Mouse (Mus musculus): ENCODE results near the gene Srsf9.

The Srsf9 gene

DNA sequence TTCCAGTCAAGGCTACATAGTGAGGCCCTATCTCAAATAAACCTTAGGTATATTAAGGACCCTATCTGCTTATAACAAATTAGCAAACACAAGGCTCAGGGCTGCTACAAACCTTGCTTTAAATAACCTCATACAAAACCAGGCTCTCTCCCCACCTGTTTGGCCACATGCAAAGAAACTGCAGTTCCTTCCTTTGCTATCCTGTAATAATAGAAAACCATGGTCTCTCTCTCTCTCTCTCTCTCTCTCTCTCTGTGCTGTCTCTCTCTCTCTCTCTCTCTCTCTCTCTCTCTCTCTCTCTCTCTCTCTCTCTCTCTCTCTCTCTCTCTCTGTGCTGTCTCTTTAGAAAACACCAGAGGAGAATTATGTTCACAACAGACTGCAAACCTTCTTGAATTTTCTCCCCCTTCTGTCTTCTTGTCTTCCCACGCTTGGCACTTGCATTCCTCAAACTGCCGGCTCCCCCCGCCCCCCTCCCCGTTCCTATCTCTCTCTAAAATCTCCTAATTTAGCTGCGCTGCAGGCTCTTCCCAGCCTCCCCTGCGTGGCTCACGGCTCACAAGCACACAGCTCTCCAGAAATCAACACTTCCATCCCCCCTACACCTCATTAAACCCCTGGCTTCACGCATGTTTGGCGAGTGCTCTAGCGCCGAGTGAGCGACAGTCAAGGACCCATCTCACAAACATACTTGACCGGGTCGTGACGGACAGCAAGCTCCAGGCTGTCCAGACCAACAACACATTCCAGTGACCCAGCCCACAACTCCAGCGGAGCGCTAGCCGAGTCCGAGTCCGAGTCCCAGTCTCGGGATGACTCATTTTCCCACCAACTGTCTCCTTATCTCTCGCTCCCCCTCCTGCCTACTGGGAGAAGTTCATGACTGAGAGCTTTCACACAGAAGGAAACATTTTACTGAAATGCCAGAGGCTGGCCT lies 7.7 kb upstream of the Srsf9 start:
- in situ Hi-C loops (cut with MboI, MseI): no loop called here

DNA sequence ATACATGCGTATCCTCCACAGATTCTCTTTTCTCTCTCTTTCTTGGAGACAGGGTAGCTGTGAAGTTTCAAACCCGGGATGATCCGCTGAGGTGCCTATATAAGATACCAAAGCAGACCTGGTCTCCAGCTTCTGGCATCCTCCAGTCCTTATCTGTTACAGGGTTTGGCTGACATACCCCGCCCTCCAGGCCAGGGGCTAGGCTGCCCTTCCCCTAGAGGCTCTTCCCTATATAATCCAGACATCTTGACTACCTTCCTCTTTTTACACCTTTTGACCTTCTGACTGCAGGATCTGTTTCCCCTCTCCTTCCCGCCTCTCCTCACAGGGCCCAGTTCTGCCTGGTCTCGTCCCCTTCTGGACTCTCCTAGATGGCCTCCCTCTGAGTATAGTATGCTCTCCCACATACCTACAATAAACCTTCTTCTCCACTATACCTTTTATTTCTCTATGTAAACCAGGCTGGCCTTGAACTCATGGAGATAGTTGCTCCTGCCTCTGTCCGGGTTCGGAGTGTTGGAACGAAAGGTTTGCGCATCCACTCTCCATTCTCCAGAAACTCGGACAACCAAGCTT lies 633 bp upstream of the Srsf9 start:
- in situ Hi-C loops (cut with MboI, MseI): no loop called here

DNA sequence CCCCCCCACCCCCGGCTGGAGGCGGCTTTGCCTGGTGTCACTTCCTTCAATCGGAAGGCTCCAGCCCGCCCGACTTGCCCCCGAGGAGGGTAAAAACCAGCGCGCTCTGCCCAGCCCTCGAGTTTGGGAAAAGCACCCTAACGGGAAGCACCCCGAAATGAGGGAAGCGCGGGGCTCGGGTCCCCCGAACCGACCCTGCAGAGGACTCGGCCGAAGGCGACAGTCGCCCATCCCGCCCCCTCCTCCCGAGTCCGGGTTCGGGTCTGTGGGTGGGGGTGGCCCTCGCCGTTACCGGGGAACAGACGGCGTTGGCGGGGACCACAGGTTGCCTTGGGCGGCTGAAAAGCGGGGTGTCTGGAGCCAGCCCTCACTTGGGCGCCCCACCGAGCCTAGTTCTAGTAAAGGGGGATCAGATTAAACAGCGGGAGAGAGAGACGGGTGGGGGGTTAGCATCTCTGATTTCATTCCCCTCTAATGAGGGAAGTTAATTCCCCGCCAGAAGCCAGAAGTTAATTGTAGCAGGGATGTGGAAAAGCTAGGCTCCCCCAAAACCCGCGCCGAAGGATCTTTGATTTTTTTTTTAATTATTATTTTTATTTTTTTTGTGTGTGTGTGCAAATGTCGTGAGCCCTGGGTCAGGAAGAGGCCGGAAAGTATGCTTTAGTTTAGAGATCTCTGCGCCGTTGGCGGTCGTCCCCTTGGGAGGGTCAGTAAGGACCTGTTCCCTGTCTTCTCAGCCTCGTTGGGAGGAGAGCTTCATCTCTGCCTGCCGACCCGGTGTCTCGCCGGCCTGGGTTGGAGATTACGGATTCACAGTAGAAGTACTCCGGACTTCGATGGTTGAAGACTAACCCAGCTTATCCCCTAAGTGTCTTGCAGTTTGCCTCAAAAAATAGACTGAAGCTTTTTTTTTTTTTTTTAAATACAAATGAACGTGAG lies 902 bp downstream of the Srsf9 start:
- in situ Hi-C loops (cut with MboI, MseI): no loop called here

DNA sequence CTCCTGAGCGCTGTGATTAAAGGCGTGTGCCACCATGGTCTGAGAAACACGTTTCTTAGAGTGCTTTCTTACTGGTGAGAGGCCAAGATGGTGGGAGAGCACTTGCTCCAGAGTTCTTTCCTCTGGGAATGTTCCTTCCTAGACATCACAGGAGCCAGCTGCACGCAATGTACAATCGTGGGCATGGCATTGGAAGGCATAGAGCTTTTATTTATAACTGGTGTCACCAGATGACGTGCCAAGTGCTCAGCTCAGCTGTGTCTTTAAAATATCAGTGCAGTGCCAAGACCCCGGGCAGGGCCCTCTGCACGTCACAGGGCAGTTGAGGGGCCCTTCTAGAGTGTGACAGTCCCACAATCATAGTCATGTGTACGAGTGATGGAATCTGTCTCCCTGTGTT lies 4.0 kb downstream of the Srsf9 start:
- in situ Hi-C loops (cut with MboI, MseI): no loop called here

DNA sequence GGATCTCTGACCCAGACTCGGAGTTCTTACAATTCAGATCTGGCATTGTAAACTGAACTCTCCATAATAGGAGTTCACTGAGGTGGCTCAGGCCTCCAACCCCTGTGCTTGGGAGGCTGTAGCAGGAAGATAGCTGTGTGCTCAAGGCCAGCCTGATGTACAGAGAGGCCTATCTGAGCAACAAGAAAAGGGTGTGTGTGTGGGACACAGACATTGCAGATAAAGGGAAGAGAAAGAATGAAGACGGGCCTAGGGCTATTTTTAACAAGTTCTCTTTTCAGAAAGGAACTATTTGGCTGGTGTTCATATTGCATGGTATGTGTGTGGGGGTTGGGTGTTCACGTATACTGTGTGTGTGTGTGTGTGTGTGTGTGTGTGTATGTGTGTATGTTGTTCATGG lies 6.6 kb downstream of the Srsf9 start:
- in situ Hi-C loops (cut with MboI, MseI): no loop called here

DNA sequence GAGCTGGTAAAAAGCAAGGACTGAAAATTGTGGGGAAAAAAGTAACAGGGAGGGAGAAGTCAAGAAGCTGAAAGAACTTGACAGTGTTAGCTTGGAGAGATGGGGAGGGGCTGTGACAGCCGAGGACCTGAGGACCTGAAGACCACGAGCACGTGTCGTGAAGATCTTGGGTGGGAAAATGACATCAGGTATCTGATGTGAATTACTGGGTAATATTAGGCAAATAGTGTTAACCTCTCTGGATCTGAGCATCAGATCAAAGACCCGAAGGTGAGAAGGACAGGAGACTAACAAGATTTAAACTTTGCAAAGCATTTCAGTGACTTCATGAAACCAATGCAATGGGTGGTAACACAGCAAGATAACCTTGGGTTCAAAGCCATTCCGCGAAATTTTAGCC lies 13.0 kb downstream of the Srsf9 start:
- in situ Hi-C loops (cut with MboI, MseI): no loop called here

DNA sequence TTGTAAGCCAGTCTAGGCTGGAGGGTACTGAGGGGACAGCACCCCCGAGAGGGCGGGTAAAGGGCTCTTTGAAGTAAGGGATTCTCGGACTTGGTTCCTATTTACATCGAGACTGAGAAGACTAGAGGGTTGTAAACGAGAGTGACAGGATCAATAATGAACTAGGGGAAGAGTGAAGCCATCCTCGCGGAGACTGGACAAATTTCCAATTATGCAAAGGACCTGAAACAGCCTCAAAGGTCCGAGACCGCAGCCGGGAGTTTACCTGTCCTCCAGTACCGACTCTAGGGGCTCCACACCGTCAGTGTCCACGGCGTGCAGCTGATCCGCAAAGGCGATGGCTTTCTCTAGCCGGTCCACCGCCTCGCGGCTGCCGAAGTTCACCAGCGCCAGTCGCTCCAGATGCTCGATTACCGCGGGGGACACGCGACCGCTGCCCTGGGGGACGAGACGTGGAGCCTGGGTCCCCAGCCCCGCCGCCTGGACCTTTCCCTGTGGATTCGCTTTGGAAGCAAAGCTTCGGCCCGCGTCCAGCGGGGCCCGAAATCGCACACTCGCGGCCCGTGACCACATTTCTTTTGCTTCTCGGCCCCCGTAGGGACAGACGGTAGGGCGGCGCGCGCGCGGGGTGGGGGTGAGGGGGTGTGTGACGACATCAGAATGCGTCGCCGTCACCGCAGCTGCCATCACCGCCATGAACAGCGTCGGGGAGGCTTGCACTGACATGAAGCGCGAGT lies 13.8 kb downstream of the Srsf9 start, which contains the start of the genes Gatc and Triap1:
TSS of gene Gatc (minus strand) at position 602 of the 737 bp plus-strand sequence.
TSS of gene Triap1 (plus strand) at position 649 of the 737 bp plus-strand sequence.
- in situ Hi-C loops (cut with MboI, MseI): no loop called here

DNA sequence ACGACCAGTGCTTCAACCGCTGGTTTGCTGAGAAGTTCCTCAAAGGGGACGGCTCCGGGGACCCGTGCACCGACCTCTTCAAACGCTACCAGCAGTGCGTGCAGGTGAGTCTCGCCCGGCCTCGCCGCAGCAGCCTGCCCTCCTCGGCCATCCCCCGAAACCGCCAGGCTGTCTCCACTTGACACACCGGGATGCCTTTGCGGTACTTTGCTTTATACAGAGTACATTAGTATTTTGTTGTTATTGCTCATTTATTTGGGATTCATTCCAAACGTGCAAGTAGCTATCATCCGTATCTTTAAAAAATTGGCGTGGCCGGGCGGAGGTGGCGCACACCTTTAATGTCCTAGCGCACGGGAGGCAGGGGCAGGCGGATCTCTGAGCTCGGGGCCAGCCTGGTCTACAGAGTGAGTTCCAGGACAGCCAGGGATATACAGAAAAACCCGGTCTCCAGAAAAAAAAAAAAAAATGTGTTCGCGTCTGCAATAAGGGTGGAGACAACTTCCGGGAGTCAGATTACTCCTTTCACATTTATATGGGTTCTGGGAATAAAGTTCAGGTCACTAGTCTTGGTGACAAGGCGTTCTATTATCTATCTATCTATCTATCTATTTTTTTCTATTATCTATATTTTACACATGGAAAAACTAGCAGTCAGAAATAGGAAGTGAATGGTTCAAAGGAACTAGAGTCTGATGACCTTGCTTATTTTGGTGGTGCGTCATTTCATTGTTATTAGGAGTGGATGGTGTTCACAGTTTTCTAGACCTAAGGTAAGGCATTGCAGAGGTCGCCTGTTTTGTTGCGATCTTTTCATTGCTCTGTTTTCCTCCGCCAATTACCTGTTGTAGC lies 14.6 kb downstream of the Srsf9 start:
- in situ Hi-C loops (cut with MboI, MseI): no loop called here

DNA sequence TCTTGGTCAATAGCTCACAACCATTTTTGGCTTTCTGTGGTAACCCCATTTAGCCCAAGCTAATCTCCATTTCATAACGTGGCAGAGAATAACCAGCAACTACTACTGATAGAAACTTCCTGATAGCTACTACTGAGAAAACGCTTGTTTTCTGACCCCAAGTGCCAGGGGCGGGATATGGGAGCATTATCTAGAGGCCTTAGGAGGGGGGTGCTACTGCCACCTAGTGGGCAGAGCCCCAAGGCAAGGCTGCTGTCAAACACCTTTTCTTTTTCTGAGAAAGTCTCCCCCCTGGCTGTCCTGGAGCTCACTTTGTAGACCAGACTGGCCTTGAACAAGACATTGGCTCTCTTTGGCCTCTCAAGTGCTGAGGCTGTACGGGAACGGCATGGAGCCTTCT lies 20.6 kb downstream of the Srsf9 start:
- in situ Hi-C loops (cut with MboI, MseI): loop anchor here in 1 of 2 experiments (5.0 kb wide), 1 partner anchor 65 kb away; no protein-coding TSS in a partner anchor

DNA sequence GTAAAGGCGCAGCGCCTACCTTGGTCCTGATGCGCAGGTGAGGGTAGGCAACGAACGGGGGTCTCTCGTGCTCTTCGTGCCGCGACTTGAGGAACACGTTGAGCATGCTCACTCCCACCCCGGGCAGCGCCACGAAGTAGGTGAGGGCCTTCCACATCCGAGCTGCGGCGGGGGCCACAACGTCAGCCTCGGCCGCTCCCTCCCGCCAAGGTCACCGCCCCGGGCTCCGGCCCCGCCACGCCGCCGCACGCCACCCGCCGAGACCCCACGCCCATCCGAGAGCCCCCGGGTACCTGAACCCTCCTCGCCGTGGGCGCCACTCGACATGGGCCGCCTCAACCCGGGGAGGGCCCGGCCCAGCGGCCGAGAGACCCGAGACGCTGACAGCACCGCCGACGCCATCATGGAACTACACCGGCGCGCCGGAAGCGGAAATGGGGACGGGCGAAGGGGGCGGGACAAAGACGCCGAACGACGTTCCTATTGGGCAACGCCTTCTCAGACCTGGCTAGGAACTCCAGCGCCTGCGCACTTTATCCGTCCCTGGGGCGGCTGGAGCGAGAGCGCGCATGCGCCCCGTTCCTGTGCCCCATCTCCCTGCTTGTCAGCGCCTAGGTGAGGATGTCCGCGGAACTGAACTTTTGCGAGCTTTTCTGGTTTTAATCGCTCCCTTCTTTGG lies 21.7 kb downstream of the Srsf9 start, which contains the start of gene Cox6a1:
TSS of gene Cox6a1 (minus strand) at position 436 of the 679 bp plus-strand sequence.
- in situ Hi-C loops (cut with MboI, MseI): loop anchor here in 1 of 2 experiments (5.0 kb wide), 1 partner anchor 66 kb away; no protein-coding TSS in a partner anchor

DNA sequence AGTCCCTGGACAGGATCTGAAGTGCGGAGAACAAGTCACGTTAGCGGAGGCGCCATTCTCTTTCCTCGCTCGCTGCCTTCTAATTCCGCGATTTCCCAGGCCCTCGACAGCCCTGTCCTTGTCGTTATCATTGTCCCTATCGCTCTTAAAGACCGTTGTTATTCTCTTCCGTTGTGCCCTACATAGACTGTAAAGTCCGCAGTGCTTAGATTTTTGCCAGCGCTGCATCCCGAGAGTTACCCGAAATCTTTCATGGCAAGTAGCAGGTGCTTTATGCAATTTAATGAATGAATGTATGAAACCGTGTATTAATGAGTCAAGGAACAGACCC lies 22.2 kb downstream of the Srsf9 start:
- in situ Hi-C loops (cut with MboI, MseI): loop anchor here in 1 of 2 experiments (5.0 kb wide), 1 partner anchor 67 kb away; no protein-coding TSS in a partner anchor

DNA sequence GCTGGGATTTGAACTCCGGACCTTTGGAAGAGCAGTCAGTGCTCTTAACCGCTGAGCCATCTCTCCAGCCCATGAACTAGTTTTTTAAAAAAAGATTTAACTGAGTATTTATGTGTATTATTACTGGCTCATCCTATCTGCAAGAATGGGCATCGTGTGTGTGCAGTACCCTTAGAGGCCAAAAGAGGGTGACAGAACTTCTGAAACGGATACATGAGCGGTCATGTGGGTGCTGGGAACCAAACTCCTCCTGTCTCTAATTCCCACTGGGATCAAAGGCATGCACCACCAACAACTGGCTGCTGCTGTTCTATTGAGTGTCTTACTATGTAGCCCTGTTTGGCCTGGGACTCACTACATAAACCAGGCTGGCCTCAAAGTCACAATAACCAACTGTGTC lies 24.4 kb downstream of the Srsf9 start:
- in situ Hi-C loops (cut with MboI, MseI): loop anchor here in 1 of 2 experiments (10.0 kb wide), 1 partner anchor 83 kb away; no protein-coding TSS in a partner anchor

DNA sequence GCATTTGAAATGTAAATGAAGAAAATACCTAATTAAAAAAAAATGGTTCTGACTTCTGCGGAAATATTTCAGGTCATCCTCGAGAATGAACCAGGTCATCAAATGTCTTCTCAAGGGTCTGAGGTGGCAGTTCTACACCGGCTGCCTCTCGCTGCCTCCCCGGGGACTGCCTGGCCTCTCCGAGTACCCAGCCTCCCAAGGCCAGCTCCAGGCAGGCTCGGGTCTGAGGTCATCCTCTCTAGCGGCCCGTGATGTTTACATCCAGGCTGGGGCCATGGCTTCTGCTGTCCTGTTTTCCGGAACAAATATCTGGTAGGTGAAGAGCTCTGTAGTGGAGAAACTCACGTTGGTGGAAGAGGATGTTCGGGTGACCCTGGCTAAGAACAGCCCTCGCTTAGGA lies 28.1 kb downstream of the Srsf9 start:
- in situ Hi-C loops (cut with MboI, MseI): loop anchor here (5.0 to 10.0 kb wide), 3 partner anchors 77 to 97 kb away; no protein-coding TSS in a partner anchor

DNA sequence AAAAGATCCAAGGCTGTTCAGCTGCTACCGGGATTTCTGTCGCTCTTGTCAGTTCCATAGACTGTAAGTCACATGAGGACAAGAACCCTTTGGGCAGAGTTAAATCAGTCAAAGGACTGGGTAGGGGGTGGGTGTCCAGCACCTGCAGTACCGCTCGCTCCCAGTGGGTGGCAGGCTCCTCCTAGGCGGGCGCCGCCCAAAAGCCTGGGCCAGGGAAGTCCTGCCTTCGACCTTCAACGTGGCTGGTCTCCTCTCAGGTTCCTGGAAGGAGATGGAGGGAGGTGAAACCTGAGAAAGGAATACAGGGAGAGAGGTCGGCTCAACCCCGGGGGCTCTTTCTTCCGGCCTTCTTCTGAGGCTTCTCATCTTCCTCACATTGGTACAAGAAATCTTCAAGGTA lies 31.9 kb downstream of the Srsf9 start:
- in situ Hi-C loops (cut with MboI, MseI): loop anchor here (5.0 to 10.0 kb wide), 3 partner anchors 73 to 93 kb away; no protein-coding TSS in a partner anchor

DNA sequence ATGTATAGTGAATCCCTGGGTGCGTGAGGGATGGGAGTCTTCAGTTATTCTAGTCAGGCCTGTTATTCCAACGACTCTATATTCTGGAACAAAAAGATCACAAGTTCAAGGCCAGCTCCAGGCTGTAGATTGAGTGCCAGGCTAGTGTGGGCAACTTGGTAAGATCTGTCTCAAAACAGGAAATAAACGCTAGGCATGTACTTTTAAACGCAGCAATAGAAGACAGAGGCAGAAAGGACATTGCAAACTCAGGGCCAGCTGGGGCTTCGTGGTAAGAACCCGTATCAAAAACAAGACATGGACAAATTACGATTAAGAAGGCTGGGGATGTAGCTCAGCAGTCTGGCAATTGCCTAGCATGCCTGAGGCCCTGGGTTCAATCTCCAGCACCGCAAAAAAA lies 32.5 kb downstream of the Srsf9 start:
- in situ Hi-C loops (cut with MboI, MseI): loop anchor here (5.0 to 10.0 kb wide), 3 partner anchors 73 to 93 kb away; no protein-coding TSS in a partner anchor

DNA sequence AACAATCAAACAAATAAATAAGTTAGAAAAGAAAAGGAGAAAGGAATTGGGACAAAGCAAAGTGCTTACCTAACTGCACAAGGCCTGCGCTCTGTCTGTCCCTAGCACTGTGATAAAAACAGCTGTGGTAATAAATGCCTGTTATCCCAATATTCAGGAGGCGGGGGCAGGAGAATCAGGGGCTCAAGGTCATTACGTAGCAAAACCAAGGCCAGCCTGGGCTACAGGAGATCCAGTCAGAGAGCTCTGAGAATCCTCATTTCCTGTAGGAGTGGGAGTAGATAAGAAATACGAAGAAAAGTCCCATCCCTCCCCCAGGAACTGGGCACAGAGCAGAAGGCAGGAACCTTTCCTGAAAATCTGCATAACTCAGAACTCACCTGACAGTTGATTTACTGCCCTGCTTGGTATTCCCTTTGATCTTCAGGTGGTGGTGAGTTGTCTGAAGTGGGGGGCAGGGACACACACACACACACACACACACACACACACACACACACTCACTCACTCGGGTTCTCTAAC lies 32.9 kb downstream of the Srsf9 start:
- in situ Hi-C loops (cut with MboI, MseI): loop anchor here (5.0 to 10.0 kb wide), 3 partner anchors 72 to 92 kb away; no protein-coding TSS in a partner anchor

DNA sequence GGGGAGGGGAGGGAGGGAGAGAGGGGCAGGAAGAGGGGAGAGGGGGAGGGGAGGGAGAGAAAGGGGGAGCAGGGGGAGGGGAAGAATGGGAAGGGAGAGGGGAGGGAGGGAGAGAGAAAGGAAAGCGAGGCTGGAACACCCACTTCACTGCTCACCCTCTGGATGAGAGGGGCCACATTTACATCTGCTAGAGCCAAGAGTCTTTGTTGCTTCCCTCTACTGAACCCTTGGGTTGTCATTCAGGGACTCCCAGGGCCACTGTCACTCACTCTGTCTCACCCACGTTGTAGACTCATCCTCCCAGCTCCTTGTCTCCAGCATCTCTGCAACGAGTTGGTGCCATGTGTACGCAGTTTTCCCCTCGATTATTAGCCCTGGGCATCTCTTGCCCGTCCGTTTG lies 35.2 kb downstream of the Srsf9 start:
- in situ Hi-C loops (cut with MboI, MseI): no loop called here

DNA sequence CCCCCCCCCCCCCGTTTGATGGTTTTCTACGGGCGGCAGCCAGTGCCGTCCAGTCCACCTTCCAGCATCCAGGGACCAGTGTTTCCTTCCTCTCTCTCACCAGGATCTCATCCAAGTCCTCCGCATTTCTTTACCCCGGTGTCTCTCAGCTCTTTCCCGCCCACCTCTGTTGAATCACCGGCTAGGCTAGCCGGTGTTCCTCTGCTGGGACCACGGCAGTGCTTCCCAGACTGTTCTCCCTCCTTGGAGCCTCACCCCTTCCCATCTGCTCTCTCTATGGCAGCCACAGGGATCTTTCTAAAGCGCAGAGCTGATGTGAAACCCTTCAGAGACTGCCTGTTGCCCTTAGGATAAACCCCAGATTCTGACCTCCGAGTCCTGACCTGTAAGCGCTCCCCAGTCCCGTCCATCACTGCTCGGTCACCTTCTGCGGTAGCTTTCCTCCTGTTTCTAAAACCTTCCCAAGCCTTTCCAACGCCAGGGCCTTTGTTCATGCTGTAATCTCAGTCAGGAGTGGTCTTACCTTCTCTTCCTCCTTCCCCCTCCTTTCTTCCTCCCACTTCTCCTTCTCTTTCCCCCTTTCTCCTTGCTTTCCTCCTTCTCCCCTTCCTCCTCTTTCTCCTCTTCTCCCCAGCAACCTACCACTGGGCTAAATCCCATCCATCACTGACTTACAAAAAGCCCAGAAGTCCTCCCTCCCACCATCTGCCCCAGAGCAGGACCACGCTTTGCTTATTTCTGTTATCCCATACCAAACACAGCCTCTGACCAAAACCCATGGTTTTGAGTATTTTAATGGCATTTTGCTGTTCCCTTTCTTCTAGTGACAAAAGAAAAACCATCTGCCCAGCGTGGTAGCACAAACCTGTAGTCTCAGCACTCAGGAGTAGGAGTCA lies 36.1 kb downstream of the Srsf9 start:
- in situ Hi-C loops (cut with MboI, MseI): no loop called here
